Mouse (Mus musculus) layer of hippocampus, adult 2 months (tissue): ENCODE data around the gene Zp3r. TPM values are rescaled to one million over a fixed set of nuclear protein-coding genes. Genes with fewer than 3 reads are reported as not detected.
"Not testable (repeated sequence)": the region's sequence is repeated elsewhere in the genome, so short reads cannot be mapped to it uniquely, and the experiment has no call there.

Experiments
- DNase-seq, 2 experiments: peaks; one replicate each; pipeline ENCODE4 v3.0.0; 2022; ENCODE audit warnings: low spot score in 2 of 2
- H3K27ac ChIP-seq: fragments of 200-600 bp; 2 replicates; pipeline ENCODE4 v1.8.1; 2022
- H3K4me3 ChIP-seq: fragments of 200-600 bp; 2 replicates; pipeline ENCODE4 v1.8.1; 2022; ENCODE audit warnings: mild to moderate bottlenecking
- CTCF ChIP-seq: fragments of 200-600 bp; conservative IDR thresholded peaks from 2 replicates; pipeline ENCODE4 v1.8.1; 2022; ENCODE audit warnings: antibody characterized with exemption, mild to moderate bottlenecking, moderate library complexity
- long read RNA-seq, 2 experiments: library from polyadenylated mRNA; stranded (forward); transcript quantifications; one replicate each; pipeline ENCODE4 v2.0.0; 2021; ENCODE audit warnings: borderline mapping rate in 2 of 2
- total RNA-seq, 2 experiments: library from RNA; stranded (reverse); gene quantifications; 2 replicates each; pipeline ENCODE4 v1.2.3; 2021

Gene Zp3r
- not detected for total RNA-seq
- long read RNA-seq, experiment 1 = 0 reads
- long read RNA-seq, experiment 2 = 0 reads

GRCm38 (mm10) chr1:130629521-130629920, at the start of gene Zp3r:
Zp3r (minus strand) TSS chr1:130629621.
- Histone ChIP-seq H3K27ac (no peak within 1 kb of the TSS), H3K4me3 (no peak within 1 kb of the TSS)
- DNase-seq = no peak
- no peak for TF ChIP-seq CTCF

- DNase-seq = no peak
- Histone ChIP-seq H3K4me3 (no peak overlapping the region), H3K27ac (no peak overlapping the region)
- TF ChIP-seq CTCF = no peak
These were observed 49.1 kb upstream of the Zp3r start for GRCm38 (mm10) chr1:130678551-130678950.

- not testable (repeated sequence) for H3K27ac ChIP-seq, H3K4me3 ChIP-seq, DNase-seq
These were observed 34.2 kb upstream of the Zp3r start for GRCm38 (mm10) chr1:130663576-130663975.

GRCm38 (mm10) chr1:130661454-130661853, 32.0 kb upstream of the Zp3r start, which contains the start of gene C4bp:
C4bp (minus strand) TSS chr1:130661632.
- Histone ChIP-seq H3K4me3 (no peak within 1 kb of the TSS), H3K27ac (no peak within 1 kb of the TSS)
- no peak for TF ChIP-seq CTCF
- DNase-seq = no peak

- H3K27ac ChIP-seq, DNase-seq, H3K4me3 ChIP-seq: not testable (repeated sequence)
These were observed 30.2 kb upstream of the Zp3r start for GRCm38 (mm10) chr1:130659641-130660040.

- H3K4me3 ChIP-seq = no peak overlapping the region
- no peak overlapping the region for H3K27ac ChIP-seq
- TF ChIP-seq CTCF = no peak
- DNase-seq = no peak
These were observed 14.7 kb upstream of the Zp3r start for GRCm38 (mm10) chr1:130644103-130644502.

GRCm38 (mm10) chr1:130640967-130641366, 11.5 kb upstream of the Zp3r start:
- TF ChIP-seq CTCF = no peak
- Histone ChIP-seq H3K4me3 (no peak overlapping the region), H3K27ac (no peak overlapping the region)
- DNase-seq = no peak

GRCm38 (mm10) chr1:130633761-130634410, 4.5 kb upstream of the Zp3r start:
- DNase-seq = peak; percentile 22 to 80
- TF ChIP-seq CTCF = peak; percentile 86
- Histone ChIP-seq H3K27ac (no peak overlapping the region), H3K4me3 (no peak overlapping the region)

GRCm38 (mm10) chr1:130633316-130633715, 3.9 kb upstream of the Zp3r start:
- DNase-seq = no peak
- no peak overlapping the region for H3K4me3 ChIP-seq

GRCm38 (mm10) chr1:130596291-130596690, 33.1 kb downstream of the Zp3r start:
- Histone ChIP-seq H3K27ac (no peak overlapping the region), H3K4me3 (no peak overlapping the region)
- no peak for TF ChIP-seq CTCF
- no peak for DNase-seq

More at GRCm38 (mm10) chr1:130633316-130633715, 3.9 kb upstream of the Zp3r start:
- TF ChIP-seq CTCF = no peak
- H3K27ac ChIP-seq = no peak overlapping the region

- TF ChIP-seq CTCF = no peak
- Histone ChIP-seq H3K27ac (no peak overlapping the region), H3K4me3 (no peak overlapping the region)
- no peak for DNase-seq
These were observed 40.8 kb downstream of the Zp3r start for GRCm38 (mm10) chr1:130588659-130589058.

GRCm38 (mm10) chr1:130576389-130576788, 53.0 kb downstream of the Zp3r start:
- peak overlapping the region; percentile 18; the same call in 1 of the 2 replicates for H3K27ac ChIP-seq
- no peak for TF ChIP-seq CTCF
- H3K4me3 ChIP-seq = no peak overlapping the region
- DNase-seq = peak in 1 of 2 experiments; percentile 45

- peak; percentile 41 to 64 for DNase-seq
- H3K27ac ChIP-seq = peak overlapping the region; percentile 14; the same call in 1 of the 2 replicates
- peak; percentile 72 for TF ChIP-seq CTCF
- no peak overlapping the region for H3K4me3 ChIP-seq
These were observed 53.5 kb downstream of the Zp3r start for GRCm38 (mm10) chr1:130575962-130576361.

GRCm38 (mm10) chr1:130551407-130552249, 77.8 kb downstream of the Zp3r start:
- no peak for DNase-seq
- Histone ChIP-seq H3K4me3 (no peak overlapping the region), H3K27ac (no peak overlapping the region)
- no peak for TF ChIP-seq CTCF
